24 mouse cellular contexts compared by ENCODE assay signal in genomic region chr1:59355440-59355839, GRCm38 (mm10).
DNase-seq lines count a peak whose midpoint lies in the region; ATAC-seq lines count a peak whose summit lies in the region.
"Had no signal": no experiment of that assay in that cellular context is flagged by ENCODE, and none has a peak within 500 bp of the region (broad histone marks: within the 10 kb centered on the region; RNA-seq: fewer than 3 reads in every experiment).

No protein-coding gene starts in this region.

- H3K4me1 ChIP-seq in midbrain, embryonic 11.5 days (ENCODE audit: control insufficient read depth, insufficient read depth, low read length): no peaks in the 10 kb centered on the region
- no peaks in the 10 kb centered on the region for H3K4me1 ChIP-seq in midbrain, embryonic 15.5 days
- H3K4me1 ChIP-seq in liver, embryonic 13.5 days (replicated peaks): peaks cover 21% of the 10 kb centered on the region
- H3K4me1 ChIP-seq: embryonic facial prominence, embryonic 15.5 days; hindbrain, embryonic 12.5 days; kidney, embryonic 15.5 days; limb, embryonic 15.5 days; midbrain, embryonic 13.5 days; neural tube, embryonic 12.5 days had no signal

- H3K4me2 ChIP-seq in midbrain, embryonic 11.5 days: no peak overlapping the region
- no peak overlapping the region for H3K4me2 ChIP-seq in midbrain, embryonic 15.5 days
- H3K4me2 ChIP-seq in liver, embryonic 13.5 days: peak overlapping the region; percentile 30; the same call in 1 of the 2 replicates
- H3K4me2 ChIP-seq: embryonic facial prominence, embryonic 15.5 days; hindbrain, embryonic 12.5 days; kidney, embryonic 15.5 days; limb, embryonic 15.5 days; midbrain, embryonic 13.5 days; neural tube, embryonic 12.5 days had no signal

- no peak for ATAC-seq in midbrain, embryonic 11.5 days (ENCODE audit: low FRiP score)
- no peak for ATAC-seq in midbrain, embryonic 15.5 days (replicated peaks)
- ATAC-seq in liver, embryonic 13.5 days (ENCODE audit: low read depth): peak; percentile 71
- peak; percentile 84 for ATAC-seq in megakaryocyte-erythroid progenitor cell, adult 5-6 weeks (replicated peaks; ENCODE audit: low FRiP score, low TSS enrichment, poor library complexity, severe bottlenecking)
- ATAC-seq: forebrain, embryonic 14.5 days; intestine, postnatal 0 days; lung, postnatal 0 days; midbrain, embryonic 13.5 days had no signal

- H3K9ac ChIP-seq in midbrain, embryonic 11.5 days (ENCODE audit: low read length): no peak overlapping the region
- H3K9ac ChIP-seq in midbrain, embryonic 15.5 days: no peak overlapping the region
- no peak overlapping the region for H3K9ac ChIP-seq in liver, embryonic 13.5 days
- H3K9ac ChIP-seq: embryonic facial prominence, embryonic 15.5 days; hindbrain, embryonic 12.5 days; kidney, embryonic 15.5 days; limb, embryonic 15.5 days; midbrain, embryonic 13.5 days; neural tube, embryonic 12.5 days had no signal

- WGBS in midbrain, embryonic 11.5 days: 88% methylated on average over 9 of the region's 9 CpGs
- WGBS in midbrain, embryonic 15.5 days: 91% methylated on average over 9 of the region's 9 CpGs
- WGBS in liver, embryonic 13.5 days (ENCODE audit: insufficient replicate concordance): 34% methylated on average over 9 of the region's 9 CpGs

- H3K36me3 ChIP-seq in midbrain, embryonic 11.5 days (ENCODE audit: control insufficient read depth, insufficient read depth, low read length): no peaks in the 10 kb centered on the region
- no peaks in the 10 kb centered on the region for H3K36me3 ChIP-seq in midbrain, embryonic 15.5 days (replicated peaks)
- H3K36me3 ChIP-seq in liver, embryonic 13.5 days: no peaks in the 10 kb centered on the region
- H3K36me3 ChIP-seq: embryonic facial prominence, embryonic 15.5 days; hindbrain, embryonic 12.5 days; kidney, embryonic 15.5 days; limb, embryonic 15.5 days; midbrain, embryonic 13.5 days; neural tube, embryonic 12.5 days had no signal

- DNase-seq in midbrain, embryonic 11.5 days (ENCODE audit: low spot score, missing footprints): peak; percentile 41
- DNase-seq in c-Kit-positive CD71-positive TER-119-negative erythroid progenitor cells, embryonic 14.5 days (ENCODE audit: low read depth): peak; percentile 63
- peak; percentile 37 for DNase-seq in liver, embryonic 13.5 days
- no peak for DNase-seq in gastrocnemius, postnatal 4 days (ENCODE audit: low spot score in 2 of 2)
- DNase-seq in cerebellum, adult 9-10 months: no peak
- no peak for DNase-seq in layer of hippocampus, adult 11-12 months (ENCODE audit: low spot score)
- DNase-seq: adrenal gland, postnatal 25 days; cerebellum, adult 2 months; heart, adult 2 months; left cerebral cortex, postnatal 4 days; thymus, adult 18-20 months; thymus, postnatal 36 days had no signal

- H3K27ac ChIP-seq in midbrain, embryonic 11.5 days (ENCODE audit: low read depth, low read length): no peak overlapping the region
- no peak overlapping the region for H3K27ac ChIP-seq in midbrain, embryonic 15.5 days
- H3K27ac ChIP-seq in liver, embryonic 13.5 days: no peak overlapping the region
- H3K27ac ChIP-seq: embryonic facial prominence, embryonic 15.5 days; heart, adult 2 months; hindbrain, embryonic 12.5 days; kidney, embryonic 15.5 days; limb, embryonic 15.5 days; macrophage; midbrain, embryonic 13.5 days; neural tube, embryonic 12.5 days had no signal

- no peaks in the 10 kb centered on the region for H3K27me3 ChIP-seq in midbrain, embryonic 11.5 days (ENCODE audit: control insufficient read depth, insufficient read depth, low read length)
- H3K27me3 ChIP-seq in midbrain, embryonic 15.5 days (replicated peaks): no peaks in the 10 kb centered on the region
- no peaks in the 10 kb centered on the region for H3K27me3 ChIP-seq in liver, embryonic 13.5 days
- H3K27me3 ChIP-seq: embryonic facial prominence, embryonic 15.5 days; hindbrain, embryonic 12.5 days; kidney, embryonic 15.5 days; limb, embryonic 15.5 days; midbrain, embryonic 13.5 days; neural tube, embryonic 12.5 days had no signal

- no peaks in the 10 kb centered on the region for H3K9me3 ChIP-seq in midbrain, embryonic 11.5 days (ENCODE audit: control insufficient read depth, low read length)
- no peaks in the 10 kb centered on the region for H3K9me3 ChIP-seq in midbrain, embryonic 15.5 days
- no peaks in the 10 kb centered on the region for H3K9me3 ChIP-seq in liver, embryonic 13.5 days (replicated peaks)
- H3K9me3 ChIP-seq: embryonic facial prominence, embryonic 15.5 days; hindbrain, embryonic 12.5 days; kidney, embryonic 15.5 days; limb, embryonic 15.5 days; midbrain, embryonic 13.5 days; neural tube, embryonic 12.5 days had no signal

- no peak overlapping the region for H3K4me3 ChIP-seq in midbrain, embryonic 11.5 days (ENCODE audit: low read depth, low read length)
- H3K4me3 ChIP-seq in midbrain, embryonic 15.5 days: no peak overlapping the region
- no peak overlapping the region for H3K4me3 ChIP-seq in liver, embryonic 13.5 days (replicated peaks)
- H3K4me3 ChIP-seq: embryonic facial prominence, embryonic 15.5 days; heart, adult 2 months; hindbrain, embryonic 12.5 days; kidney, embryonic 15.5 days; limb, embryonic 15.5 days; midbrain, embryonic 13.5 days; neural tube, embryonic 12.5 days had no signal

Comparison
In these comparisons a context has a peak if more than half of its experiments do, and no peak if none do; other contexts are left out.
1. ATAC-seq: peak in liver, embryonic 13.5 days (single experiment) and megakaryocyte-erythroid progenitor cell, adult 5-6 weeks (single experiment); none in midbrain, embryonic 11.5 days (single experiment) and midbrain, embryonic 15.5 days (single experiment).
2. DNase-seq: peak in midbrain, embryonic 11.5 days (single experiment), c-Kit-positive CD71-positive TER-119-negative erythroid progenitor cells, embryonic 14.5 days (single experiment) and liver, embryonic 13.5 days (single experiment); none in gastrocnemius, postnatal 4 days (0 of 2), cerebellum, adult 9-10 months (single experiment) and layer of hippocampus, adult 11-12 months (single experiment).